Mouse (Mus musculus) midbrain, embryonic 15.5 days (tissue): Measurements from ENCODE around the gene Rnf13. TPM values are rescaled to one million over a fixed set of nuclear protein-coding genes. Genes with fewer than 3 reads are reported as not detected.

Experiments
- ATAC-seq: fragments of 200-750 bp; cut with Nextera tagmentation; replicated peaks from 2 replicates; pipeline ENCODE4 v1.8.0; 2017; ENCODE audit warnings: moderate TSS enrichment
- H3K27ac ChIP-seq: fragments of 300-500 bp; sonication (generic); 2 replicates; pipeline ENCODE4 v1.5.1; 2015; ENCODE audit warnings: mild to moderate bottlenecking, inconsistent platforms
- H3K27me3 ChIP-seq: fragments of 300-500 bp; sonication (generic); replicated peaks from 2 replicates; pipeline ENCODE4 v1.6.1; 2015; ENCODE audit warnings: inconsistent platforms
- H3K36me3 ChIP-seq: fragments of 300-500 bp; sonication (generic); replicated peaks from 2 replicates; pipeline ENCODE4 v1.6.1; 2015; ENCODE audit warnings: inconsistent platforms
- H3K4me1 ChIP-seq: fragments of 300-500 bp; sonication (generic); 2 replicates; pipeline ENCODE4 v1.6.1; 2015; ENCODE audit warnings: inconsistent platforms
- H3K4me2 ChIP-seq: fragments of 300-500 bp; sonication (generic); 2 replicates; pipeline ENCODE4 v1.6.1; 2015; ENCODE audit warnings: inconsistent platforms, mild to moderate bottlenecking, moderate library complexity
- H3K4me3 ChIP-seq: fragments of 300-500 bp; sonication (generic); 2 replicates; pipeline ENCODE4 v1.5.1; 2015; ENCODE audit warnings: mild to moderate bottlenecking, inconsistent platforms
- H3K9ac ChIP-seq: fragments of 300-500 bp; sonication (generic); 2 replicates; pipeline ENCODE4 v1.6.1; 2015; ENCODE audit warnings: mild to moderate bottlenecking, inconsistent platforms
- H3K9me3 ChIP-seq: fragments of 300-500 bp; sonication (generic); 2 replicates; pipeline ENCODE4 v1.6.1; 2016; ENCODE audit warnings: inconsistent platforms
- WGBS: fragments of 180-500 bp; shearing (Covaris S2); methylation state at CpG from one replicate; pipeline ENCODE4 v1.1.7; 2015; ENCODE audit warnings: mixed read lengths; 5-methylcytosine and 5-hydroxymethylcytosine counted together
- polyA plus RNA-seq: library from polyadenylated mRNA; unstranded; fragments of >200 nt; fragmentation: Nextera tagmentation; extraction: Ambion mirVana; gene quantifications from 2 replicates; pipeline ENCODE4 v1.2.1, GENCODE M21; 2015

Rnf13 gene
- 69.0 and 76.6 TPM in 2 replicates for polyA plus RNA-seq

GRCm38 (mm10) chr3:57735511-57736370, at the start of gene Rnf13:
Gene Rnf13, plus strand, starts transcription at chr3:57736062.
- Histone ChIP-seq H3K4me3 (peak within 1 kb of the TSS; percentile 65), H3K4me2 (peak within 1 kb of the TSS; percentile 80)

GRCm38 (mm10) chr3:57691772-57692171, 44.1 kb upstream of the Rnf13 start:
- no peak overlapping the region for H3K9ac ChIP-seq
- H3K4me3 ChIP-seq, result no peak overlapping the region
- no peaks in the 10 kb centered on the region for H3K36me3 ChIP-seq
- H3K27ac ChIP-seq, result no peak overlapping the region
- 86% methylated on average over 4 of the region's 4 CpGs for WGBS
- H3K9me3 ChIP-seq, result no peaks in the 10 kb centered on the region
- no peak overlapping the region for H3K4me2 ChIP-seq
- ATAC-seq, result no peak
- no peaks in the 10 kb centered on the region for H3K27me3 ChIP-seq
- H3K4me1 ChIP-seq, result no peaks in the 10 kb centered on the region

More at GRCm38 (mm10) chr3:57735511-57736370, at the start of gene Rnf13:
- peak within 1 kb of the TSS; percentile 95 for H3K27ac ChIP-seq
- under 1% methylated on average over 59 of the region's 59 CpGs for WGBS
- peaks cover 19% of the 10 kb centered on the region for H3K4me1 ChIP-seq
- H3K36me3 ChIP-seq, result no peaks in the 10 kb centered on the region
- peak; percentile 100 for ATAC-seq
- no peaks in the 10 kb centered on the region for H3K27me3 ChIP-seq
- H3K9me3 ChIP-seq, result no peaks in the 10 kb centered on the region
- peak within 1 kb of the TSS; percentile 66 for H3K9ac ChIP-seq

- 47% methylated on average over 2 of the region's 2 CpGs for WGBS
These were observed 43.1 kb upstream of the Rnf13 start, which contains the start of gene Ankub1 for GRCm38 (mm10) chr3:57692719-57693118. Gene Ankub1, minus strand, starts transcription at chr3:57692799.

GRCm38 (mm10) chr3:57696249-57696648, 39.6 kb upstream of the Rnf13 start:
- Histone ChIP-seq H3K4me1 (no peaks in the 10 kb centered on the region), H3K4me3 (no peak overlapping the region), H3K9me3 (no peaks in the 10 kb centered on the region), H3K36me3 (no peaks in the 10 kb centered on the region), H3K9ac (no peak overlapping the region), H3K4me2 (no peak overlapping the region), H3K27ac (no peak overlapping the region), H3K27me3 (no peaks in the 10 kb centered on the region)
- ATAC-seq, result no peak
- 90% methylated on average over 4 of the region's 4 CpGs for WGBS

More at GRCm38 (mm10) chr3:57692719-57693118, 43.1 kb upstream of the Rnf13 start, which contains the start of gene Ankub1:
- H3K27ac ChIP-seq, result no peak within 1 kb of the TSS
- H3K4me1 ChIP-seq, result no peaks in the 10 kb centered on the region
- no peak for ATAC-seq
- H3K4me3 ChIP-seq, result no peak within 1 kb of the TSS
- no peak within 1 kb of the TSS for H3K9ac ChIP-seq
- H3K4me2 ChIP-seq, result no peak within 1 kb of the TSS
- H3K9me3 ChIP-seq, result no peaks in the 10 kb centered on the region
- no peaks in the 10 kb centered on the region for H3K36me3 ChIP-seq
- no peaks in the 10 kb centered on the region for H3K27me3 ChIP-seq

GRCm38 (mm10) chr3:57696779-57697178, 39.1 kb upstream of the Rnf13 start:
- Histone ChIP-seq H3K9ac (no peak overlapping the region), H3K9me3 (no peaks in the 10 kb centered on the region), H3K4me1 (no peaks in the 10 kb centered on the region), H3K27me3 (no peaks in the 10 kb centered on the region), H3K36me3 (no peaks in the 10 kb centered on the region), H3K4me3 (no peak overlapping the region), H3K4me2 (no peak overlapping the region), H3K27ac (no peak overlapping the region)
- no peak for ATAC-seq
- 96% methylated on average over 9 of the region's 9 CpGs for WGBS

- ATAC-seq, result no peak
- no peaks in the 10 kb centered on the region for H3K27me3 ChIP-seq
- H3K36me3 ChIP-seq, result no peaks in the 10 kb centered on the region
- H3K9ac ChIP-seq, result no peak overlapping the region
- no peak overlapping the region for H3K4me3 ChIP-seq
- H3K9me3 ChIP-seq, result no peaks in the 10 kb centered on the region
- no peaks in the 10 kb centered on the region for H3K4me1 ChIP-seq
- no peak overlapping the region for H3K4me2 ChIP-seq
- no peak overlapping the region for H3K27ac ChIP-seq
- WGBS, result 93% methylated on average over 6 of the region's 6 CpGs
These were observed 21.7 kb upstream of the Rnf13 start for GRCm38 (mm10) chr3:57714151-57714550.

GRCm38 (mm10) chr3:57732206-57732915, 3.5 kb upstream of the Rnf13 start:
- H3K4me2 ChIP-seq, result no peak overlapping the region
- 81% methylated on average over 5 of the region's 5 CpGs for WGBS
- no peaks in the 10 kb centered on the region for H3K36me3 ChIP-seq
- peaks cover 13% of the 10 kb centered on the region for H3K4me1 ChIP-seq
- H3K27ac ChIP-seq, result no peak overlapping the region
- H3K4me3 ChIP-seq, result no peak overlapping the region
- H3K9me3 ChIP-seq, result no peaks in the 10 kb centered on the region
- H3K27me3 ChIP-seq, result no peaks in the 10 kb centered on the region
- no peak for ATAC-seq
- no peak overlapping the region for H3K9ac ChIP-seq

- peak overlapping the region; percentile 66 for H3K9ac ChIP-seq
- no peaks in the 10 kb centered on the region for H3K9me3 ChIP-seq
- H3K4me1 ChIP-seq, result peaks cover 19% of the 10 kb centered on the region
- no peak for ATAC-seq
- peak overlapping the region; percentile 80 for H3K4me2 ChIP-seq
- 1% methylated on average over 13 of the region's 13 CpGs for WGBS
- H3K4me3 ChIP-seq, result peak overlapping the region; percentile 65
- no peaks in the 10 kb centered on the region for H3K27me3 ChIP-seq
- no peaks in the 10 kb centered on the region for H3K36me3 ChIP-seq
- peak overlapping the region; percentile 95 for H3K27ac ChIP-seq
These were observed 695 bp downstream of the Rnf13 start for GRCm38 (mm10) chr3:57736419-57737095.

- H3K9me3 ChIP-seq, result no peaks in the 10 kb centered on the region
- peaks cover 19% of the 10 kb centered on the region for H3K4me1 ChIP-seq
- no peak overlapping the region for H3K27ac ChIP-seq
- ATAC-seq, result no peak
- H3K36me3 ChIP-seq, result no peaks in the 10 kb centered on the region
- no peak overlapping the region for H3K9ac ChIP-seq
- no peaks in the 10 kb centered on the region for H3K27me3 ChIP-seq
- 98% methylated on average over 1 of the region's 1 CpGs for WGBS
- H3K4me2 ChIP-seq, result no peak overlapping the region
- no peak overlapping the region for H3K4me3 ChIP-seq
These were observed 4.0 kb downstream of the Rnf13 start for GRCm38 (mm10) chr3:57739830-57740229.

- Histone ChIP-seq H3K36me3 (no peaks in the 10 kb centered on the region), H3K4me3 (no peak overlapping the region), H3K9me3 (no peaks in the 10 kb centered on the region), H3K4me2 (no peak overlapping the region), H3K4me1 (no peaks in the 10 kb centered on the region), H3K9ac (no peak overlapping the region), H3K27me3 (no peaks in the 10 kb centered on the region), H3K27ac (no peak overlapping the region)
- ATAC-seq, result no peak
- WGBS, result 97% methylated on average over 3 of the region's 3 CpGs
These were observed 12.9 kb downstream of the Rnf13 start for GRCm38 (mm10) chr3:57748576-57749267.

GRCm38 (mm10) chr3:57776915-57777314, 41.1 kb downstream of the Rnf13 start:
- Histone ChIP-seq H3K4me2 (no peak overlapping the region), H3K9ac (no peak overlapping the region), H3K4me1 (no peaks in the 10 kb centered on the region), H3K4me3 (no peak overlapping the region), H3K27ac (no peak overlapping the region), H3K27me3 (no peaks in the 10 kb centered on the region), H3K36me3 (no peaks in the 10 kb centered on the region), H3K9me3 (no peaks in the 10 kb centered on the region)
- 96% methylated on average over 2 of the region's 2 CpGs for WGBS
- ATAC-seq, result no peak
